Mouse (Mus musculus): ENCODE measurements around the gene Aip.
"Not testable (repeated sequence)": the region's sequence is repeated elsewhere in the genome, so short reads cannot be mapped to it uniquely, and the experiment has no call there.

Aip gene

DNA sequence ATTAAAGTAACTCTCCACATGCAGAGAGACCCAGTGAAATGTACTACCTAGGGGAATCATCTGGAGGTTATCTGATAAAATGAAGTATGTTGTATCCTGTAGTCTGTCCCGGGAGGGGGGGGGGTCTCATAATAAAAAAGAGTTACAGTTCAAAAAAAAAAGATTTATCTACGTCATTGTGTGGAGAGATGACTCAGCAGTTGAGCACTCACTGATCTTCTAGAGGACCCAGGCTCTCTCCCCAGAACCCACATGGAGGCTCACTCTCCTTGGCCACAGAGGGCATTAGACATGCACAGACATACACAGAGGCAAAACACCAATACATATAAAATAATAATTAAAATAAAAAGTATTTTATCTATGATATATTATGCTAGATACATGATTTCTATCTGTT, 34.3 kb downstream of the Aip start:
- DNase-seq (ENCODE audit: low spot score), result no peak

DNA sequence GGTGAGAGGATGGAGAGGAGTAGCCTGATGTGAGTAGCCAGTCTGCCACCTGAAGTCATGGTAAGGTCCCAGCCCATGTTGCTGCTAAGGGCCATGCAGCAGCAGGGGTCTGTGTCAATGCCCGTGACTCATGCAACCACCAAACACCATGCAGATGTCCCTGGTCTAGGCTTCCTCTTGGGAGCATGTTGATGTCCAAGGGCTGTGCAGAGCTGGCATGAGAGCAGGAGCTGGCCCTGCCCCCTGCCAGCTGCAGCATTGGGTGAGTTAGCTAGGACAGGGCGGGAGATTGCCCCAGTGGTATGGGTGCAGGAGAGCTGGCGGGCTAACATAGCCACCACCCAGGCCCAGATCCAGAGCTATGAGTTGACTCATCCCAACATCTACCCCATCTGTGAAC, 35.2 kb downstream of the Aip start:
- no peak for DNase-seq (ENCODE audit: low spot score)

- DNase-seq (ENCODE audit: low spot score), result no peak
Measured at GRCm38 (mm10) chr19:4089128-4089527, 36.5 kb downstream of the Aip start.

- no peak for DNase-seq (ENCODE audit: low spot score)
Measured at GRCm38 (mm10) chr19:4088146-4088545, 37.5 kb downstream of the Aip start.

GRCm38 (mm10) chr19:4087090-4087489, 38.6 kb downstream of the Aip start:
- DNase-seq (ENCODE audit: low spot score), result no peak

- no peak for DNase-seq (ENCODE audit: low spot score)
Measured at GRCm38 (mm10) chr19:4086156-4086555, 39.5 kb downstream of the Aip start.

DNA sequence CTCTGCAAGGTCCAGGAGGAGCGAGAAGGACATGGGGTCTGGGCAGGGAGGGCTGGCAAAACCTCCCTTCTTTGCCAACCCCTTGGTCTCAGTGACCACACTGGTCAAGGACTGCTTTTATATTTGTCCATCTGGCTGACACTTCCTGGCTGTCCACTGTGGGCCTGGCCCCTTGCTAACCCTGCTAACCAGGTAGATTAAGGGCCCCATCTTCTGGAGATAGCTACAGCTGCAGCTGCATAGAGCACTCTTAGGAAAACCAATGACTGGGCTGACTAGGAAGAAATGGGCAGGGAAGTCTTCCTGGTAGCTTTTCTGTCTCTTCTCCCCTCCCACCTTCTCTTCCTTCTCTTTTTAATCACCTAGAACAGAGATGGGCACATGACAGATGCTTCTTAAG, 40.7 kb downstream of the Aip start:
- DNase-seq (ENCODE audit: low spot score), result no peak

DNA sequence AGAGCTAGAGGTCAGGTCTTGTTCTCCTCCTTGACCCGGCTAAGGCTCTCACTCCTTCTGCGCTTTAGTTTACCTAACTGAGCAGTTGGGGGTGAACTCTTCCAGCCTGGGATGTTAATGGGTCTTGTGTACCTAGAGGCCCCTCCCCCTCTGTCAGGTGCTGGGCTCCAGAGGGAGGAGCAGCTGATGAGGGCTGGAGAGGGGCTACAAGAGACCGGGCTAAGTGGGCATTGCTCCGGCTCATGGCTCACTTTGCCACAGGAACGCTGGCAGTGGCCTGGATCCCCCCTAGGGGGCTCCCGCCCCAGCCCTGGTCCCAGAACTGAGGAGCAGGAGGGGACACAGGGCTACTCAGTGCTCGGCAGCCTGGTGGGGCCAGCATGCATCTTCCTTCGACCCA, 41.8 kb downstream of the Aip start:
- DNase-seq (ENCODE audit: low spot score), result no peak

- no peak for DNase-seq (ENCODE audit: low spot score)
Measured at GRCm38 (mm10) chr19:4083316-4083715, 42.3 kb downstream of the Aip start.

DNA sequence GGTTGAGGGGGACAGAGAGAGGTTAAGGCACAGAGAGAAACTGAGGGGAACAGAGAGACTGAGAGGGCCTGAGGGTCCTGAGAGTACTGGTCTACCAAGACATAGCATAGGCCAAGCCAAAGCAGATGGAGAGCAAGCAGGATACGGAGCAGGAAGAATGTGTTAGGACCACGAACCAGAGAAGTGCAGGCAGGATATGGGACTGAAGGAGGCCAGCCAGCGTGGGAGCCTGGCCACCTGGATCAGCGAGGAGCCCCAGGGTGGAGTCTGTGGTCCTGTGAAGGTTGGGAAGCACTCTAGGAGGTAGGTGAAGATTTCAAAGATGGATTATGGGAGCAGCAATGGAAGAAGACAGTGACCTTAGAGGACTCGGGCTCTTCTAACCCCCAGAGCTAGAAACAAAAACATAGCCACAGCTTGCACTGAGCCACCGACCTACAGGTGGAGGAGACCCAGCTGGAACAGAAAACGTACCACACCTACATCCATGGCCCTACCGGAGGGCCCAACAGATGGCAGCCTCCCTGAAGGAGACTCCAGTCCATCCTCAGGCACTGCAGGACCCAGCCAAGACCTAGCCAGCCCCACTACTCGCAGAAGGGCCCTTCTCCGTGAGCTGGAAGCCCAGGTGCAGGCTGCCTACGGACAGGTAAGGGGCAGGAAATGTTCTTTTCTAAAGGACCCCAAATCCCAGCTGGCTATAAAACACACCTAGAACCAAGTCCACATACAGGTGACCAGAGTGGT, 43.3 kb downstream of the Aip start:
- DNase-seq (ENCODE audit: low spot score), result no peak

DNA sequence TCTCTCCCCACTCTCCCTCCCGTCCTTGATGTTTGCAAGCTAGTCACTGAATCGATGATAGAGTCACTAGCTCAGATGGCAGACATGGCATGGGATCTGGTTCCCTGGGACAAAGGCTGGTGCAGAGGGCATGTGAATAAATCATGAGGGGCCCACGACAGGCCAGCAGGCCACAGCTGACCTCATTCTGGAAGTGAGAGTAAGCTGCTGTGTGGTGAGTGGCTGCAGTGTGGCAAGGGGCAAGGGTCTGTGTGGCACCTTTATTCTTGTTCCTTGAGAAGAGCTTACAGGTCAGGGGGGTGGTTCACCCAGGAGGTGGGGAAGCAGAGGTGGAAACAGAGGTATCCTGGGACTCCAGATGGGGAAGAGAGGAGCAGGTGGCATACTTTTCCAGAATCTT, 44.3 kb downstream of the Aip start, which contains the start of gene Cabp2:
Gene Cabp2, plus strand, starts transcription at position 185 of the 400 bp plus-strand sequence.
- no peak for DNase-seq (ENCODE audit: low spot score)

DNA sequence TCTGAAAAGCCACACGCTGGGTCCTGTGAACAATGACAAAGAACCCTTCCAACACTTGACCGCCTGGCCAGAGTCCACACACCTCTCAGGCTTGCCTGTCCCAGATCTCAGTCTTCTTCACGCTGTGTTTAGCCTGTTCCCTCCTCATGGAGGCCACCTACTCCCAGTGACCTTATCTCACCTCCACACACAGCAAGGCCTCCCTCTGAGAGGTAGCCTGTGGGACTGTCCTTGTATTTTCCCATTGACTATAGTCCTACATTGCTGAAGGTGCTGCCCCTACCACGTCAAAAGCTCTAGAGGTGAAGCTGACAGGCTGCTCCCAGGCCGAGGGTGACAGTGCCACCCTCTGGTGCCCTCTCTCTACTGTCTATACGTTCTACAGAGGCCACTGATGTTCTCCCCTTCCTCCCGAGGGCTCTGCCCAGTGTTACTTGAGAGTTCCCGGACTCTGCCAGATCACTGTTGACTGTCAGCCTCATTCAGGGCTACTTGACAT, 45.1 kb downstream of the Aip start:
- DNase-seq (ENCODE audit: low spot score), result no peak

GRCm38 (mm10) chr19:4079594-4079993, 46.1 kb downstream of the Aip start:
- DNase-seq (ENCODE audit: low spot score), result no peak

DNA sequence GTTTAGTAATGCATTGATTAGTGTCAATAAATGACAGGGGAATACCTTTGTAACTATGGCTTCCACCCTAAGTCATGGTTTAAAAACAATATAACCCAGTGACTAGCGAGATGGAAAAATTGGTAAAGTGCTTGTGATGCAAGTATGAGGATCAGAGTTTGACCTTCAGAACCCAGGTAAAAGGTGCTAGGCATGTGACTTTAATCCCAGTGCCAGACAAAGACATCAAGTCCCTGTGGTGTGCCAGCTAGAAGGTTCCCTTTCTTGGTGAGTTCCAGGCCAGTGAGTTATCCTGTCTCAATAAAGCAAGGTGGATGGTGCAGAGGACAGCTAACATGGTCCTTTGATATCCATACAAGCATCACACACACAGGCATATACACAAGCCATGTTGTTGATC, 50.1 kb downstream of the Aip start:
- no peak for DNase-seq (ENCODE audit: low spot score)

DNA sequence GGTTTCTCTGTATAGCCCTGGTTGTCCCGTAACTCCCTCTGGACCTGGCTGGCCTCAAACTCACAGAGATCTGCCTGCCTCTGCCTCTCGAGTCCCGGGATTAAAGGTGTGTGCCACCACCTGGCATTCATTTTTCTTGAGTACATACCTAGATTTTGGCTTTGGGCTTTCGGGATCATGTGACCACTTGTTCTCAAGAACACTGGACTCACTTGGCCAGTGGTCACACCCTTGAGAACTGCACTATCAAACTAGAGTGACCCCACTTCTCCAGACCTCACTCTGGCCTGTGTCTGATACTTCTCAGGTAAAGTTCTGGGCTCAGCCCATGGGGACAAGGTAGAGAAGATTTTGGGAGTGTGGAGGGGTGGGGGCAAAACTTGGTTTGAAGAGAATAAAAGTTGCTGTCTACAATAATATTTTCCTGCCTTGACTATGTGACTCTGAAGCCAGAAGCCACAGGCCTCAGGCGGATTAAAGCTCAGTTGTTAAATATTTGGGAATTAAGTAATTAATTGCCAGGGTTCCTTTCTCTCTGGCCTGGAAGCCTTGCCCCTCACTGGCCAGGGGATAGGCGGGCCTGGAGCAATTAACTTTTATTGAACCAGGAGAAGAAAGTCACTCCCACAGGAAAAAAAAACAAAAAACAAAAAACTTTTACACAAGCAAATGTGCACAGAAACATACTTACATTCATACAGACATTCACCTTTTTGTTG, 52.8 kb downstream of the Aip start:
- DNase-seq (ENCODE audit: low spot score), result no peak

GRCm38 (mm10) chr19:4071406-4071805, 54.3 kb downstream of the Aip start:
- DNase-seq (ENCODE audit: low spot score), result no peak

DNA sequence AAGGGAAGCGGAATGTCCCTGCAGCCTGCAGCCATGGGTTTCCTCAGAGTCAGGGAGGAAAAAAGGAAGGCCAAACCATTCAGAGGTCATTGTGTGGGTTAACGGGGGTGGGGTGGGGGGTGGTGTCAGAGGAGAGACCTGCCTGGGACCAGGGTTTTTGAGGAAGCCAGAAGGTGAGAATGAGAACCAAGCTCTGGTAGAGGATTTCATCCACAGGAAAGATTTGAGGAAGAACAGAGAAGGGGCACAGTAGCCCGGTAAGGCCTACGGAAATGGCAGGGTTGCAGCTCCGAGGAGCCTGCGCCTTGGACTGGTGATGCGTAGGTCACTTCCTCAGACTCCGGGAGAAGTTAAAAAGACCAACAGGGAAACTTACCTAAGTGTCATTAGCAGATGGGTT, 54.9 kb downstream of the Aip start:
- no peak for DNase-seq (ENCODE audit: low spot score)

DNA sequence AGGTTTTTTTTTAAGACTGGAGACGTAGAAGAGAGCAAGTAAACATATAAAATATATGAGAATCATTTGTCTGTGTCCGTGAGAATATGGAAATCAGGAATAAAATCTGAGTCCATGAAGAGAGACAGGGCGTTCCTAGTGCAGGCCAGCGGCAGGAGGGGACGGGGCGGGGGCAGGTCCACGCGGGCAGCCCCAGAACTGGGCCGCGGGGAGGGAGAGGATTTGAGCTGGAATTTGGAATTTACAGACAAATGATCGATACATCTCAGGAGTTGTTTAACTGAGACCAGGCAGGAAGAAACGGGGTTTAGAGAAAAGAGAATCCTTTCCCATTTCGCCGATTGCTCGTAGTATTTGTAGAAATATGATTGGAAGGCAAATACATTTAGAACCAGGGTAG, 55.3 kb downstream of the Aip start:
- DNase-seq (ENCODE audit: low spot score), result no peak

GRCm38 (mm10) chr19:4068717-4069410, 56.8 kb downstream of the Aip start:
- peak; percentile 42 for DNase-seq (ENCODE audit: low spot score)

DNA sequence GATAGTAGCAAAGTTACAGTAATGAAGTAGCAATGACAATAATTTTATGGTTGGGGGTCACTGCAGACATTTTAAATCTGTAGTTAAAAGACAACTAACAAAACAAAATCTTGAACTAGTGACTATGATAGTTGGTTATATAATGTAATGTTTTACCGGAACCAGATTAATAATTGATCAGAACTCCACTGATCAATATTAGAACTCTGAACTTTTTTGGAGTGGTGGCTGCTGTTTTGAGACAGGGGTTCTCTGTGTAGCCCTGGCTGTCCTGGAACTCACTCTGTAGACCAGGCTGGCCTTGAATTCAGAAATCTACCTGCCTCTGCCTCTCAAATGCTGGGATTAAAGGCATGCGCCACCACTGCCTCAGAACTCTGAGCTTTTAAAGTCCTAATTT, 57.4 kb downstream of the Aip start:
- not testable (repeated sequence) for DNase-seq (ENCODE audit: low spot score)

DNA sequence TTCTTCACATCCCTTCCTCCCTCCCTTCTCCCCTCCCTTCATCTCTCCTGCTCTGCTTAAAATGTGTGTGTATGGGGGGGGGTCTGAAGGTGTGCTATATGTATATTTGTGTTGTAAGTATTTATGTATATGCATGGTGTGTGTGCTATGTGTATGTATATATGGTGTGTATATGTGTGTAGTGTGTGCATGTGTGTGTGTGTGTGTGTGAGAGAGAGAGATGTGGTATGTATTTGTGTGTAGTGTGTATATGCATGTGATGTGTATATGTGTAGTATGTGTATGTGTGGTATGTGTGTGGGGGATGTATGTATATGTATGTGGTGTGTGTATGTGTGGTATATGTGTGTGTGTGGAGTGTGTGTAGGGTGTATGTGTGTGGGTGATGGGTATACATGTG, 58.8 kb downstream of the Aip start:
- DNase-seq (ENCODE audit: low spot score), result no peak

- DNase-seq (ENCODE audit: low spot score), result no peak
Measured at GRCm38 (mm10) chr19:4066280-4066679, 59.4 kb downstream of the Aip start.

- DNase-seq (ENCODE audit: low spot score), result not testable (repeated sequence)
Measured at GRCm38 (mm10) chr19:4064501-4064900, 61.2 kb downstream of the Aip start.

All from yolk sac, embryonic 10.5 days (tissue).